Mouse (Mus musculus) myocyte (in vitro differentiated cells): ENCODE measurements around the gene Camta1. TPM values are rescaled to one million over a fixed set of nuclear protein-coding genes. Genes with fewer than 3 reads are reported as not detected.

Source experiments
- H3K27me3 ChIP-seq: one replicate; pipeline ENCODE4 v1.6.1; 2011; ENCODE audit not compliant: control insufficient read depth, insufficient read depth, insufficient read length
- H3K36me3 ChIP-seq: one replicate; pipeline ENCODE4 v1.6.1; 2011; ENCODE audit not compliant: control insufficient read depth, insufficient read depth
- H3K4me2 ChIP-seq: one replicate; pipeline ENCODE4 v1.6.1; 2011; ENCODE audit warnings: low read depth, control low read depth
- H3K4me3 ChIP-seq: one replicate; pipeline ENCODE4 v1.5.1; 2011; ENCODE audit warnings: mild to moderate bottlenecking, control low read depth, moderate library complexity
- H3K79me2 ChIP-seq: one replicate; pipeline ENCODE4 v1.6.1; 2011; ENCODE audit not compliant: control insufficient read depth, insufficient read depth
- H3ac ChIP-seq: one replicate; pipeline ENCODE4 v1.6.1; 2011; ENCODE audit not compliant: control insufficient read depth, insufficient read length
- CEBPB ChIP-seq: IDR thresholded peaks from 2 replicates; pipeline ENCODE4 v1.6.1; 2011; ENCODE audit warnings: mild to moderate bottlenecking, moderate library complexity; ENCODE audit not compliant: poor library complexity, insufficient read depth, severe bottlenecking
- E2F4 ChIP-seq: IDR thresholded peaks from one replicate; pipeline ENCODE4 v1.6.1; 2011; ENCODE audit warnings: mild to moderate bottlenecking, control low read depth, moderate library complexity; ENCODE audit not compliant: insufficient read depth
- MAX ChIP-seq: IDR thresholded peaks from one replicate; pipeline ENCODE4 v1.6.1; 2011; ENCODE audit warnings: low read depth, mild to moderate bottlenecking, control low read depth
- MYOD1 ChIP-seq, 3 experiments: IDR thresholded peaks; one replicate each; pipeline ENCODE4 v1.6.1; 2011; ENCODE audit warnings: control low read depth in 2 of 3, low read depth in 2 of 3, mild to moderate bottlenecking in 2 of 3, moderate library complexity in 1 of 3; ENCODE audit not compliant: insufficient read length in 2 of 3, control insufficient read depth in 1 of 3
- MYOG ChIP-seq, 3 experiments: IDR thresholded peaks; one replicate each; pipeline ENCODE4 v1.6.1; 2011; ENCODE audit warnings: control low read depth in 2 of 3, low read depth in 2 of 3, mild to moderate bottlenecking in 2 of 3; ENCODE audit not compliant: insufficient read length in 2 of 3, control insufficient read depth in 1 of 3, insufficient read depth in 1 of 3
- POLR2A ChIP-seq: IDR thresholded peaks from one replicate; pipeline ENCODE4 v1.6.1; 2011; ENCODE audit warnings: low read depth, mild to moderate bottlenecking, control low read depth, moderate library complexity; ENCODE audit not compliant: insufficient read length
- POLR2AphosphoS2 ChIP-seq: IDR thresholded peaks from one replicate; pipeline ENCODE4 v1.6.1; 2011; ENCODE audit warnings: low read depth, control low read depth; ENCODE audit not compliant: insufficient read length
- REST ChIP-seq: IDR thresholded peaks from one replicate; pipeline ENCODE4 v1.6.1; 2011; ENCODE audit warnings: mild to moderate bottlenecking, control low read depth, moderate library complexity; ENCODE audit not compliant: insufficient read depth, insufficient read length
- SRF ChIP-seq: IDR thresholded peaks from one replicate; pipeline ENCODE4 v1.6.1; 2011; ENCODE audit warnings: low read depth; ENCODE audit not compliant: control insufficient read depth, insufficient read length
- TCF12 ChIP-seq: IDR thresholded peaks from one replicate; pipeline ENCODE4 v1.6.1; 2011; ENCODE audit warnings: mild to moderate bottlenecking, control low read depth; ENCODE audit not compliant: poor library complexity, insufficient read depth, severe bottlenecking
- TCF3 ChIP-seq: IDR thresholded peaks from one replicate; pipeline ENCODE4 v1.6.1; 2011; ENCODE audit warnings: low read depth, control low read depth; ENCODE audit not compliant: insufficient read length
- USF1 ChIP-seq: IDR thresholded peaks from one replicate; pipeline ENCODE4 v1.6.1; 2011; ENCODE audit warnings: low read depth, mild to moderate bottlenecking, control low read depth, moderate library complexity
- polyA plus RNA-seq: library from polyadenylated mRNA; unstranded; fragments of >200 nt; fragmentation: generic; extraction: Trizol; gene quantifications from one replicate; pipeline ENCODE4 v1.2.1, GENCODE M21; 2012; ENCODE audit warnings: missing spikeins

Gene Camta1
- polyA plus RNA-seq, 1 experiment, result 40.6 TPM

GRCm38 (mm10) chr4:151773651-151774050 lies 88.0 kb downstream of the Camta1 start:
- H3K27me3 ChIP-seq, result no peaks in the 10 kb centered on the region
- no peaks in the 10 kb centered on the region for H3K36me3 ChIP-seq
- H3K4me3 ChIP-seq, result no peak overlapping the region
- H3ac ChIP-seq, result no peak overlapping the region
- no peaks in the 10 kb centered on the region for H3K79me2 ChIP-seq
- TF ChIP-seq SRF (no peak), CEBPB (no peak), POLR2A (no peak), MYOD1 (IDR thresholded peaks at IDR 0.05; ENCODE audit: control insufficient read depth in 1 of 3, insufficient read length in 2 of 3, low read depth in 2 of 3) (no peak), USF1 (no peak), E2F4 (no peak), REST (no peak), TCF12 (no peak), MYOG (IDR thresholded peaks at IDR 0.05; ENCODE audit: control insufficient read depth in 1 of 3, insufficient read depth in 1 of 3, insufficient read length in 2 of 3, low read depth in 2 of 3) (no peak), MAX (no peak), POLR2AphosphoS2 (no peak)
- H3K4me2 ChIP-seq, result no peak overlapping the region

DNA sequence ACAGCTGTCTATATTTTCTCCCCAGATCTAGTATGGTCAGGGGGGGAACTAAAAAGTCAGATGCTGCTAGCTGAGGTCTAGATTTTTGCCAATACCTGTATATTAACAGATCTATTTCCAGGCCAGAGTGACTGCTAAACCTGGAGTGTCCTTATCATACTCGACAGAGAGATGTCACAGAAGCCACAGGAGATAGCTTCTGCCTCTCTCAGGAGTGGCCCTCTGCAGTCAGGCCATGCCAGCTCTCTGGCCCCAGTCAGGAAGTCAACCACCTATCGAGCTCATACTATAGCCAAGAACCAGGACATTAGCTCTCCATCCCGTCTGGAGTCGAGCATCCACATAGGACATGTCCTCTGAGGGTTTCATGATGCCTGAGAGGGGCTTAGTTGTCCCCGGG lies 88.7 kb downstream of the Camta1 start:
- Histone ChIP-seq H3K79me2 (no peaks in the 10 kb centered on the region), H3K36me3 (no peaks in the 10 kb centered on the region), H3ac (no peak overlapping the region), H3K4me3 (no peak overlapping the region), H3K4me2 (no peak overlapping the region), H3K27me3 (no peaks in the 10 kb centered on the region)
- TF ChIP-seq REST, result no peak
- TF ChIP-seq MYOG (IDR thresholded peaks at IDR 0.05; ENCODE audit: control insufficient read depth in 1 of 3, insufficient read depth in 1 of 3, insufficient read length in 2 of 3, low read depth in 2 of 3), result no peak
- TF ChIP-seq SRF, result no peak
- TF ChIP-seq E2F4, result no peak
- no peak for TF ChIP-seq CEBPB
- TF ChIP-seq POLR2A, result no peak
- no peak for TF ChIP-seq TCF3
- TF ChIP-seq POLR2AphosphoS2, result no peak
- no peak for TF ChIP-seq MAX
- TF ChIP-seq USF1, result no peak
- no peak for TF ChIP-seq MYOD1 (IDR thresholded peaks at IDR 0.05; ENCODE audit: control insufficient read depth in 1 of 3, insufficient read length in 2 of 3, low read depth in 2 of 3)
- TF ChIP-seq TCF12, result no peak

- Histone ChIP-seq H3K4me3 (no peak overlapping the region), H3K79me2 (no peaks in the 10 kb centered on the region), H3ac (no peak overlapping the region), H3K27me3 (no peaks in the 10 kb centered on the region), H3K36me3 (no peaks in the 10 kb centered on the region), H3K4me2 (no peak overlapping the region)
- TF ChIP-seq POLR2AphosphoS2, result no peak
- TF ChIP-seq SRF, result no peak
- TF ChIP-seq POLR2A, result no peak
- no peak for TF ChIP-seq E2F4
- TF ChIP-seq USF1, result no peak
- TF ChIP-seq TCF3, result no peak
- TF ChIP-seq MYOD1 (IDR thresholded peaks at IDR 0.05; ENCODE audit: control insufficient read depth in 1 of 3, insufficient read length in 2 of 3, low read depth in 2 of 3), result no peak
- TF ChIP-seq REST, result no peak
- TF ChIP-seq MAX, result no peak
- TF ChIP-seq MYOG (IDR thresholded peaks at IDR 0.05; ENCODE audit: control insufficient read depth in 1 of 3, insufficient read depth in 1 of 3, insufficient read length in 2 of 3, low read depth in 2 of 3), result no peak
- TF ChIP-seq CEBPB, result no peak
- TF ChIP-seq TCF12, result no peak
Measured at GRCm38 (mm10) chr4:151770697-151771096, 91.0 kb downstream of the Camta1 start.

GRCm38 (mm10) chr4:151767786-151768185 lies 93.9 kb downstream of the Camta1 start:
- Histone ChIP-seq H3K4me2 (no peak overlapping the region), H3K36me3 (no peaks in the 10 kb centered on the region), H3K27me3 (no peaks in the 10 kb centered on the region), H3ac (no peak overlapping the region), H3K4me3 (no peak overlapping the region), H3K79me2 (no peaks in the 10 kb centered on the region)
- no peak for TF ChIP-seq POLR2AphosphoS2
- no peak for TF ChIP-seq USF1
- no peak for TF ChIP-seq POLR2A
- no peak for TF ChIP-seq MYOD1 (IDR thresholded peaks at IDR 0.05; ENCODE audit: control insufficient read depth in 1 of 3, insufficient read length in 2 of 3, low read depth in 2 of 3)
- no peak for TF ChIP-seq SRF
- TF ChIP-seq TCF12, result no peak
- no peak for TF ChIP-seq CEBPB
- TF ChIP-seq MYOG (IDR thresholded peaks at IDR 0.05; ENCODE audit: control insufficient read depth in 1 of 3, insufficient read depth in 1 of 3, insufficient read length in 2 of 3, low read depth in 2 of 3), result no peak
- no peak for TF ChIP-seq E2F4
- TF ChIP-seq MAX, result no peak
- TF ChIP-seq TCF3, result no peak
- no peak for TF ChIP-seq REST

DNA sequence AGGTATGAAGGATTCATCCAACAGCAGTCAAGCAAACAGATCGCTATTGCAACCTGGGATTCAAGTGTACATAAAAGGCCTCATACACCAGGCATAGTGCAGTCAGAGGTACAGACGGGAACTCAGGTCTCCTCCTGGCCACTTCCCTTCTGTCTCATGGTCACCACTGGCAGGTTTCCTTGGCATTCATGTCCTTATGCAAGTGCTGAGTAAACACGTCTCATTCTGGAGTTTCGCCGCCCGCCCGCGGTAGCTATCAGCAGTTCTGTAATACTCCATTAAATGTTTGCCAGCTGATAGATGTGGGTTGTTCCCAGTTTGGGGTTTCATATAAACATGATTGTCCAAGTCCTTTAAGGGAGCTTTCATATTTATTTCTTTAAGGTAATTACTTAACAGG lies 94.3 kb downstream of the Camta1 start:
- H3K4me2 ChIP-seq, result no peak overlapping the region
- H3K36me3 ChIP-seq, result no peaks in the 10 kb centered on the region
- no peaks in the 10 kb centered on the region for H3K79me2 ChIP-seq
- TF ChIP-seq POLR2A (no peak), MYOG (IDR thresholded peaks at IDR 0.05; ENCODE audit: control insufficient read depth in 1 of 3, insufficient read depth in 1 of 3, insufficient read length in 2 of 3, low read depth in 2 of 3) (no peak), MYOD1 (IDR thresholded peaks at IDR 0.05; ENCODE audit: control insufficient read depth in 1 of 3, insufficient read length in 2 of 3, low read depth in 2 of 3) (no peak), POLR2AphosphoS2 (no peak), MAX (no peak), E2F4 (no peak), USF1 (no peak), TCF12 (no peak), CEBPB (no peak), SRF (no peak), TCF3 (no peak), REST (no peak)
- H3K4me3 ChIP-seq, result no peak overlapping the region
- no peak overlapping the region for H3ac ChIP-seq
- no peaks in the 10 kb centered on the region for H3K27me3 ChIP-seq
